Mouse (Mus musculus): Measurements from ENCODE around the gene Tmcc3. TPM values are rescaled to one million over a fixed set of nuclear protein-coding genes. Genes with fewer than 3 reads are reported as not detected.

Tmcc3 gene
- total RNA-seq, 2 experiments from 2014 or later, result 16.0 to 16.7 TPM

GRCm38 (mm10) chr10:94622281-94622680 is 310.5 kb downstream of the Tmcc3 start:
- intact Hi-C loops (cut with DNase I), result loop anchor here (2.0 to 10.0 kb wide), 2 partner anchors 183 to 323 kb away; partner anchors contain the start of gene Plxnc1
- DNase-seq (ENCODE audit: extremely low spot score in 1 of 2, low spot score in 2 of 2), result no peak

GRCm38 (mm10) chr10:94622828-94623227 is 311.1 kb downstream of the Tmcc3 start:
- intact Hi-C loops (cut with DNase I), result loop anchor here (2.0 to 10.0 kb wide), 2 partner anchors 182 to 322 kb away; partner anchors contain the start of gene Plxnc1
- no peak for DNase-seq (ENCODE audit: extremely low spot score in 1 of 2, low spot score in 2 of 2)

- intact Hi-C loops (cut with DNase I), result loop anchor here (2.0 to 10.0 kb wide), 2 partner anchors 181 to 321 kb away; partner anchors contain the start of gene Plxnc1
- DNase-seq (ENCODE audit: extremely low spot score in 1 of 2, low spot score in 2 of 2), result peak; percentile 81 to 87
Observed at GRCm38 (mm10) chr10:94623617-94624016, 311.9 kb downstream of the Tmcc3 start.

DNA sequence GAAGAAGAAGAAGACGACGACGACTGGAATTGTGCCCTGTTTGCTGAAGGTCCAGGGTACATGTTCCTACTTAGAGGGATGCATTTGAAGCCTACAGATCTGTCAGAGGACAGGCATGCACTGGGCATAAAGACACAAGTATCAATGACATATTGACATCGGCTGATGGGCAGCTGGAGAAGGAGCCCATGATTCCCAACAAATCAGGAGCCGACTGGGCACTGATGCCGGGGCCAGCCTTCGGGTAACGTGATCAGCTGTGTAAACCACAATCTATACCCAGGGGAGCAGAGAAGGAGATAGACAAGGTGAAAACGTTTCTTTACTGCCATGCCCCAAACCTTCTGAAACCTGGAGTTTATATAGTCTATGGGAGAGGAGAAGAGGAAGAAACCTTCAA is 313.3 kb downstream of the Tmcc3 start:
- DNase-seq (ENCODE audit: extremely low spot score in 1 of 2, low spot score in 2 of 2), result no peak
- intact Hi-C loops (cut with DNase I), result loop anchor here (10.0 kb wide), 1 partner anchor 180 kb away; no protein-coding TSS in a partner anchor

- no peak for DNase-seq (ENCODE audit: extremely low spot score in 1 of 2, low spot score in 2 of 2)
- intact Hi-C loops (cut with DNase I), result loop anchor here (10.0 kb wide), 1 partner anchor 179 kb away; no protein-coding TSS in a partner anchor
Observed at GRCm38 (mm10) chr10:94625606-94626005, 313.9 kb downstream of the Tmcc3 start.

GRCm38 (mm10) chr10:94630771-94631280 is 319.1 kb downstream of the Tmcc3 start:
- intact Hi-C loops (cut with DNase I), result no loop called here
- no peak for DNase-seq (ENCODE audit: extremely low spot score in 1 of 2, low spot score in 2 of 2)

GRCm38 (mm10) chr10:94631541-94632113 is 319.9 kb downstream of the Tmcc3 start:
- intact Hi-C loops (cut with DNase I), result no loop called here
- DNase-seq (ENCODE audit: extremely low spot score in 1 of 2, low spot score in 2 of 2), result no peak

DNA sequence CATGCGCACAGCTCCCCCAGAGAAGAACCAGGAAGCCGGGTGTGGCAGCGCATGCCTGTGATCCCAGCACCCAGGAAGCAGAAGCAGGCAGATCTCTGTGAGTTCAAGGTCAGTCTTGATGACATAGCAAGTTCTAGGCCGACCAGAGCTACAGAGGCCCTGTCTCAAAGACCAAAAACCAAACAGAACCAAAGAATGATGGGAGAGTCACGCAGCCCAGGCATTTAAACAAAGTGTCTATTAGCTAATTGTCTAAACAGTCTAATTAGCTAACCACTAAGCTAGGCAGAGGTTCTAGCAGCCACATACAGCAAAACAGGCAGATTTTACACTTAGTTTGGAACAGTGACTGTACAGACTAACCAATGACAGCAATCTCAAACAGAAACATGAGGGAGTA is 320.5 kb downstream of the Tmcc3 start:
- intact Hi-C loops (cut with DNase I), result no loop called here
- DNase-seq (ENCODE audit: extremely low spot score in 1 of 2, low spot score in 2 of 2), result no peak

DNA sequence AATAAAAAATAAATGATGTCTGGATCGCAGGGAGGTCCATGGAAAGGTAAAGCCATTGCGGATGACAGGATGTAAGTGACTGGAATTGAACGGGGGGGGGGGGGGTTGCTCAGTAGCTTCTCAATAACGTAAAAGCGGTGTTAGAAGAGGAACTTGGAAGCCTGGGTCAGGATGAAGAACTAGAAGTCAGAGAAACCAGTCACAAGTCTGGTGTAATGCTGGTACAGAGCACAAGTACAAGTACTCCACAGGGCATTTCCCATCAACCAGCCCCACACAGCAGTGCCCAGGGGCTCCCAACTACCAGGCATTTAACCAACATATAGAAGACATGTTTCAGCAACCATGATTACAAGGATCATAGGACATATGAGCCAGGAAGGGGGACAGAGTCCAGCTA is 326.9 kb downstream of the Tmcc3 start:
- intact Hi-C loops (cut with DNase I), result no loop called here
- no peak for DNase-seq (ENCODE audit: extremely low spot score in 1 of 2, low spot score in 2 of 2)

- intact Hi-C loops (cut with DNase I), result no loop called here
Observed at GRCm38 (mm10) chr10:94639281-94639680, 327.5 kb downstream of the Tmcc3 start.

GRCm38 (mm10) chr10:94640067-94640466 is 328.3 kb downstream of the Tmcc3 start:
- DNase-seq (ENCODE audit: extremely low spot score in 1 of 2, low spot score in 2 of 2), result no peak
- intact Hi-C loops (cut with DNase I), result no loop called here

More at GRCm38 (mm10) chr10:94639281-94639680, 327.5 kb downstream of the Tmcc3 start:
- DNase-seq (ENCODE audit: extremely low spot score in 1 of 2, low spot score in 2 of 2), result no peak

Small RNAs within 50 kb of the gene (microRNA-seq; reads per million reads assigned to microRNA genes)
- gene Mir7211, result 2.3 reads per million

Other genes with a start within 250 kb of the Tmcc3 start
- gene Nr2c1, start 163.9 kb upstream of the Tmcc3 start, total RNA-seq (2021), result 1 to 10 TPM; 7.8 to 8.1 TPM
- 100 to 1,000 TPM; 212 to 228 TPM for gene Ndufa12, start 113.2 kb upstream of the Tmcc3 start, total RNA-seq (2021)
- not detected for gene Gm4792, start 13.2 kb upstream of the Tmcc3 start, total RNA-seq (2021)